Mouse (Mus musculus) 3134 (cell line): ENCODE results near the gene Psma6.
"Not testable (repeated sequence)": the region's sequence is repeated elsewhere in the genome, so short reads cannot be mapped to it uniquely, and the experiment has no call there.

ENCODE experiments used
- DNase-seq: peaks from one replicate; pipeline ENCODE4 v3.0.0-alpha.2; 2011; ENCODE audit warnings: low spot score; ENCODE audit not compliant: insufficient read length; ENCODE audit errors: extremely low read depth

Psma6 gene

GRCm38 (mm10) chr12:55384023-55384749 lies at the start of gene Psma6:
Psma6 (plus strand) TSS chr12:55384222.
- peak; percentile 37 for DNase-seq

GRCm38 (mm10) chr12:55338490-55338889 lies 45.5 kb upstream of the Psma6 start:
- not testable (repeated sequence) for DNase-seq

GRCm38 (mm10) chr12:55343045-55343444 lies 41.0 kb upstream of the Psma6 start:
- DNase-seq, result not testable (repeated sequence)

- DNase-seq, result no peak
These were observed 40.0 kb upstream of the Psma6 start for GRCm38 (mm10) chr12:55343998-55344397.

DNA sequence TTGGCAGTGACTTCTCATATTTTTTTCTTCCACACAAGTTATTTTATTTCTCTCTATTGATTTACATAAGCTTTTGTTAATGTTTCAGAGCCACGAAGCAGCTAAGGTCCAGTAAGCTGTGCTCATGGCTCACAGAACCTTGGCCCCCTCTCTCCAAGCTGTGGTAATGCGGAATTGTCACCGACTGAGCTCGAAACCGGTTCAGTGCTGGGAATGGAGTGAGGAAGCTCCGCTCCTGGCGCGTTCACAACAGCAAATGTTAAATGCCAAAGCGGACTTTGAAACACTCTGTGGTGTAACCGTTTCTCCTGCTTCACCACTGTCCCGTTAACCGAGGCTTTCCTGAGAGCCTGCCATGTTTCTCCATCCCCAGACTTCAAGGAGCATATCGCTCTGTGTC lies 39.4 kb upstream of the Psma6 start:
- DNase-seq, result no peak

- DNase-seq, result no peak
These were observed 30.6 kb upstream of the Psma6 start for GRCm38 (mm10) chr12:55353423-55353822.

DNA sequence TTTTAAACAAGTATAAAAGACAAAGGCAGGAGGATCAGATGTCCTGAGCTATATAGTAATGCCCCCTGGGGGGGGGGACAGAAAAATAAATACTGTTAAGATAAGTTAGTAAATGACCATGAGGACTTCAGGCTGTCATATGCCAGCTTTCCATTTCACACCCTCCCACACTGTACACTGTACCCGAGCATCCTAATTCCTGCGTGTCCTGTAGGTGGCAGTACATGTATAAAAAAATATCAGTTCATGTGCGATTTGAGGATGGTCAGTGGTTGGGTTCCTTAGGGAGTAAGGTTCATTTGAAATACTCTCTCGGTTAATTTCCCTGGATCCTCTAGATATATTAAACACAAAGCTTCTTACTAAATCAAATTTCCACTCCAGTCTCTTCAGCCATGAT lies 29.1 kb upstream of the Psma6 start:
- DNase-seq, result no peak

DNA sequence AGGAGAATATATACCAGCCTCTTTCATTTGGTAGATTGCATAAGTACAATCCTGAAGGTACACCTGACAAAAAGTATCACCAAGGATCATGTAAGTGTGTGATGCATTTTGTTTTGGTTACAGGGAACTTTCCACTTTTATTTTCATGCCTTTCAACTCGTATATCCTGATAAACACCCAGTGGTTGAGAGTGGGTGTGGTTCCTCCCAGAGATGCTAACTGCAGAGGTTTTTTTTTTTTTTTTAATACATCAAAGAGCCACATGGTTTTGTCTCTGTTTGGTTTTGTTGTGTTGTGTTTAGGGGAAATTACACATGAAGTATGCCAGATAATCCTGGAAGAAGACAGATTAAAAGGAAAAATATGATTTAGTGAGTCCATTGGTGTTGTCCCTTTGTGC lies 26.7 kb upstream of the Psma6 start:
- no peak for DNase-seq

DNA sequence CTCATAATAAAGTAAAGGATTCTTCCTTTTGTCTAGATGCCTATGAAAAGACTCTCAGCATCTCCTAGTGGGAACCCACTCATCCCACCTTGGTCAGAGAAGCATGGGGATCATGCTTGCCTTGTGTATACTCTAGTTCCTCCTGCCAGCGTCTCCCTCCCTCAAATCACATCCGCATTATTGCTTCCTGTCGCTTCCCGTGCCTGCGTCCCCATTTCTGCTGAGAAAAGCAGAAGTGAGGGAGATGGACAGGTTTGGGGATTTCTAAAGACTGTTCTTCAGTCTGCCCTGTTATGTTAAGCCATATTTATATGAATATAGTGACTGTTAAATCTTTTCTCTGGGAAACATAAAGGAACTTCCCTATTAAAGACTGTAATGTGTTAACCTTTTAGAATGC lies 23.1 kb upstream of the Psma6 start:
- no peak for DNase-seq

- no peak for DNase-seq
These were observed 18.9 kb upstream of the Psma6 start for GRCm38 (mm10) chr12:55365083-55365482.

GRCm38 (mm10) chr12:55372424-55373055 lies 11.5 kb upstream of the Psma6 start:
- no peak for DNase-seq

GRCm38 (mm10) chr12:55376956-55377609 lies 6.9 kb upstream of the Psma6 start:
- DNase-seq, result no peak

GRCm38 (mm10) chr12:55377610-55377980 lies 6.4 kb upstream of the Psma6 start:
- no peak for DNase-seq

- no peak for DNase-seq
These were observed 804 bp downstream of the Psma6 start for GRCm38 (mm10) chr12:55384826-55385225.

DNA sequence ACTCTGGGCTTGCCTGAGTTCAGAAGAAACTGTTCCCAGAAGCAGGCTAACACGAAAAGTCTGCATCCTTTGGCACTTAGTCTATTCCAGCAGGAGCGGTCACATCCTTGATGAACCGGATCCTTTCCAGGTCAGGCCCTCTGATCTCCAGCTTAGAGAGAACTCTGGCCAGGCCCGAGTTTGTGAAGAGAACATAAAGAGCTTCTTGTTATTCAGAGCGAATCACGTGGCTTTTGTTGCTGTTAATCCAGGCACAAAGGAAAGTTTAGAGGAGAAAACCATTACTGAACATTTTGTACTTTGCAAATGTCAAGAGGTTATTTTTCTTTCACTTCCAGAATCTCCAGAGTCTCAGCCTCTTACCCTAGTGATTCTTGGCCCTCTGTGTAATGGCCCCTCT lies 1.9 kb downstream of the Psma6 start:
- no peak for DNase-seq

DNA sequence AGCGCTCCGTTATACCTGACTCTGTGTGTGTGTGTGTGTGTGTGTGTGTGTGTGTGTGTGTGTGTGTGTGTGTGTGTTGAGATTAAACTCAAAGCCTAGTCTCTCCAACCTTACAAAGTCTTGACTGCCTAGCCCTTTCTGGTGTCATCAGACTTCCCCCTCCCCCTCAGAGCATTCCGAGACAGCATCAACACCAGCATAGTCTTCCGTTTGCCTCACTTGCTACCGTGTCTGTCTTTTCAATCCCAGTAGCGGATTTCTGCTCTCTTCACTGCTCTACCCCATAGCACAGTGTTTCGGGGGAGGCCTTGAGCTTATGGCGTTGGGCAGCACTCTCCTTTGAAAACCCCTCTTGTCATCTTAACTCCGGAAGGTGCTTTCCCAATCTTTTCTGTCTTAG lies 2.4 kb downstream of the Psma6 start:
- DNase-seq, result no peak

- DNase-seq, result no peak
These were observed 3.2 kb downstream of the Psma6 start for GRCm38 (mm10) chr12:55387083-55387787.

DNA sequence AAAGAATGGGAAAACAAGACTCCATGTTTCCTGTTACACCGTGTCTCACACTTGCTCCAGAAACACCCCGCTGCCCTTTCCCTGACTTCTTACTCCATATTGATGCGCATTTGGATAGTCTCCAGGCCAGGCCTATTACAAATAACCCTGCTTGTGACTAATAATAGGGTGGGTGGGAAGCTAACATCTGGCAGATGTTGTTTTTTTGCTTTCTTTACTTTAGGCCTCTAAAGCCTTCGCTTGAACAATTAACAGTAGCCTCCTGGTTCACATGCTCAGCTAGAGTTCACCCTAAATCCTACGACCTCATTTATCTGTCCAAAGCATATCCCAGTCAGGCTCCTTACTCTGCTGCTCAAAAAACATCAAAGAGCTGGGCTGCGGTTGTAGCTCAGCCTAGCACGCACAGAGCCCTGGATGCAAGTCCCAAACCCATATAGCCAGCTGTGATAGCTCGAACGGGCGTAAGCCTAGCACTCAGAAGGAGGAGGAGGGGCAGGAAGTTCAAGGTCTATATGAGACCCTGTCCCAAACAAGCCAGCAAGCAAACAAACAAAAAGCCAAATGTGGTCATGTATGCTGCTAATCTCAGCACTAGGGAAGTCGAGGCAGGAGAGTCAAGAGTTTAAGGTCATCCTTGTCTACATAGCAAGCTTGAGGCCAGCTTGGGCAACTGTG lies 3.9 kb downstream of the Psma6 start:
- no peak for DNase-seq

DNA sequence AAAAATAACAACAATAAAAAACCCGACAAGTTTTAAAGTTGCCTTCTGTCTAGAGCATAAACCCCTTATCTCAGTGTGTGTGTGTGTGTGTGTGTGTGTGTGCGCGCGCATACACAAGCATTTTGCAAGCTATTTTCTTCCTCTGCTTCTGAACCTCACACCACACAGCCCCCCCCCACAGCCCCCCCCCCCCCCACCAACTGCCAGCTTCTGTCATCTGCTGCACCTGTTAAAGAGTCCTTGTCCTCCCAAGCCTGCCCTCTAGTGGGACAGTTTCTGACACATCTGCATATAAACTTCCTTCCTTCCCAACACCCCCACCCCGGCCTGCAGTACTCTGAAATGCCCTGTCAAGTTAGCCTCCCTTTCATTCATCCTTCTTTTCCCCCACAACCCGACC lies 4.5 kb downstream of the Psma6 start:
- DNase-seq, result no peak

DNA sequence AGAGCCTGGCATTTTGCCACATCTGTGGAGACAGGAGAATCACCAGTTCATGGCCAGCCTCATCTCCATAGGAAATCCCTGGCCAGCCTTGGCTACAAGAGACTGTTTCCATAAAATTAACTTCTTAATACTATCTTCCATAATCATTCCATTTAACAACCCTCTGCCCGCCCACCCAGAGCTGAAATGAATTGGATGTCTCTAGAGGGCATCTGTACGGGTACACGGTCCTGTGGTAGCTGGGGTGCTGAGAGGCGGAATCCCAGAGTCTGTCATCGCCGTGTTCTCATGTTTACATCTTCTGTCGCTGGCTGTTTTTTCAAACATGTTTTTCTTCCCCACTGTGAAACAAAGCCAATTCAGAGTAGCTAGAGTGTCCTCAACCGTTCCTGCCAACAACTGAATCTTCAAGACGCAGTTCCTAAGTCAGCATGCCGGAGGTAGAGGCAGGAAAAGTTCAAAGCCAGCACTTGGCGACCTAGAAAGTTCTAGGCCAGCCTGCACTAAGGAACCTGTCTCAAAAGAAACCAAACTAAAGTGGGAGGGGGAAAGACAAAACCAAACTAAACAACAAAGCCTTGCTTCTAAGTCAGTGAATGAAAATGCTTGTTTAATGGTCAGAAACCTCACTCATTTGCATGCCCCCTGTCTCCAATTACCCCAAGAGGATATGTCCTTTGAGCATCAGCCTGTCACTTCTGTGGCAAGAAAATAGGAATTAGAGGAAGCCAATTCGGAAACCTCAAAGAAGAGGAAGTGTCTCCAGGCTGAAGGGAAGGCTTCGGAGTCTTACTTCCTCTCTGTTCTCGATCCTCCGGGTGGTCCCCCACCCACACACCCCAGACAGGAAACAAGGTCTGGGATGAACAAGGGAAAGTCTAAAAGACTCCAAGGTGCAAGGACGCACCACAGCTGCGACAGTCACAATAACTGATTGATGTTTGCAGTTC lies 5.4 kb downstream of the Psma6 start:
- no peak for DNase-seq
